Mouse (Mus musculus): ENCODE measurements at regions not wholly inside any gene's neighbourhood (a gene's known extent, or its start where the extent isn't known, plus 50 kb on each side); places are given as distances from the start of the nearest gene placed in this dataset.

- DNase-seq = no peak
Measured at GRCm38 (mm10) chr9:41542511-41542910, 381.0 kb upstream of the Ubash3b start.

DNA sequence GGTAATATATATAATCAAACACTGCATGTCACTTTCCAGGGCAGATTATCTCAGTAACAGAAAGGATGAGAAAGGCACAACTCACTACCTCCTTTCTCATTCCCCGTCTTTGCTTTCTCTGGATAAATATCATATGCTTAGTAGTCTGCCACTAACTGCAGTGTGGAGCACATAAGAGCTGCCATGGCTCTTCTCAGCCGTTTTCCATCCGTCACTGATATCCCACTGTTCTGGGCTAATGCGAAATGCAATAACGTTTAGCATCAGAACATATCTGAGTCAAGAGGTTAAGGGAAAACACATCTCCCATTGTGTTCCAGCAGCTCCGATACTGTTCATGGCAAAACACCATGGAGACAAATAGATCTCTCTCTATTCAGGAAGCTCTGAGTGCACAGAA is 379.8 kb upstream of the Ubash3b start:
- DNase-seq = no peak

- no peak for DNase-seq
Measured at GRCm38 (mm10) chr9:41532786-41533185, 371.3 kb upstream of the Ubash3b start.

GRCm38 (mm10) chr9:41532290-41532689 is 370.8 kb upstream of the Ubash3b start:
- no peak for DNase-seq

DNA sequence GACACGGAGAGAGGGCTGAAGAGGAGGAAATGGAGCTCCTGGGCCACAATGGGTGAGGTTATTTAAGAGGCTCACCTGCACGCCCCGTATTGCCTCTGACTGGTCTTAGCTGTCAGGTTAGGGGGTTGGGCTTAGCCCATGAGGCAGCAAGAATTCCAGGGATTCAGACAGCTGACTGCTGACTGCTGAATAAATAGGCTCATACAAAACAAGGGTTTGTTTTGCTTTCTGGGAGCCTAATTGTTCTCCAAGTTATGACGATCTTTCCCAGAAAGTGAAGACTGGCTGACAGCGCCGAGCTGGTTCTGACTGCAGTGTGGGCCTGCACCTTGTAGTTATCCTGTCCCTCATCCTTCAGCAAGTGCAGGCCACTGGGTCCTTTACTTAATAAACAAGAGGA is 370.1 kb upstream of the Ubash3b start:
- no peak for DNase-seq

DNA sequence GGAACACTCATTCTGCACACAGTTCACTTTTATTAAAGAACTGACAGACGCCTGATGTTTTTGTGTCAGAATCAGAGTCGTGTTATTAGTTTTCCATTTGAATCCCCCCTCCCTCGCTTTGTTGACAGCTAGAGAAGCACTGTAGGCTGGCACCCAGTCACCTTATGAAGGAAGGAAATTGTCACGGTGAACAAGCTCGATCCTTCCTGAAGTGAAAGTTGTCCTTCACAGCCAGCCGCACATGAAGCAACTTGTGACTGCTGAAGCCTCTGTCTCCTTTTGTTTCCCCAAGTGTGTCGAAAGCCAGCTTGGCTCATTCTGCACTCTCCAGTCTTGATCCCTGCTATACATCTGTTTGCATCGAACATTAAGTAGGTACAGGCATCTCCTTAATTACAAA is 364.6 kb upstream of the Ubash3b start:
- DNase-seq = no peak

- no peak for DNase-seq
Measured at GRCm38 (mm10) chr9:41525534-41525933, 364.0 kb upstream of the Ubash3b start.

- no peak for DNase-seq
Measured at GRCm38 (mm10) chr9:41524591-41524990, 363.1 kb upstream of the Ubash3b start.

- DNase-seq = no peak
Measured at GRCm38 (mm10) chr9:41523969-41524368, 362.5 kb upstream of the Ubash3b start.

DNA sequence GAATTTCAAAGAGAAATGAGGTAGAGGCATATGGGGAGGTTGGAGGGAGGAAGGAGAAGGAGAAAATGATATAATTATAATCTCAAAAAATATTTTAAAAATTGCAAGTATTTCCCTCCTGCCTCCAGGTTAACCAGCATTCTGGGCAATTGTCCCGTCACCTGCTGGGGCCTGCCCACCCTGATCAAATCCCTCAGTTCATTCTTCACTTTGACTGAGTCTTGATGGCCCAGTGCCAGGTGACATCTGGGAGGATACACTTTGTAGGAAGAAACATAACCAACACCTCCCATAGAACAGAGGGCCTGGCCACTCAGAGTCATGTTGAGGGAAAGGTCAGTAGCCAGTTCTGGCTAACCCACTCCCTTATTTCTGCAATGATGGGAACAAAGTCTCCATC is 360.8 kb upstream of the Ubash3b start:
- no peak for DNase-seq

- DNase-seq = no peak
Measured at GRCm38 (mm10) chr9:41517787-41518186, 356.3 kb upstream of the Ubash3b start.

- DNase-seq = no peak
Measured at GRCm38 (mm10) chr9:41517053-41517696, 355.7 kb upstream of the Ubash3b start.

GRCm38 (mm10) chr9:41515192-41515591 is 353.7 kb upstream of the Ubash3b start:
- DNase-seq = no peak

DNA sequence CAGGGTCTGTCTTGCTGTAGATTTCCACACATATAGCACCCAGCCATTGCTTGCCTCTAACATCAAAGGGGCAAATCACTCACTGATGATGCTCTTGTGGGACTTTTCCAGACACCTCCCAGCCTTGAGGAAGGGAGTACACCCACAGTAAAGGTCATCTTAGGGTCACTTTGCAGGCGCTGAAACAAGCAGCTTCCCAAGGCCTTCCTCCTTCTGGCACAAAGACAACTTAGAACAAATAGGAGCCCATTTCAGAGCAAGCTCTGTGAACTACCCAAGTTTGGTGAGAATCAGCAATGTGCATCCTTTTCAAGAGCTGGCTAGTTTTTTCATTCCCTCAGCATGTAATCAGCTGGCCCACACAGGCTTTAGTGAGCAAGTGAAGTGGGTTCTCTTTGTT is 352.2 kb upstream of the Ubash3b start:
- DNase-seq = no peak

GRCm38 (mm10) chr9:41509597-41509996 is 348.1 kb upstream of the Ubash3b start:
- DNase-seq = no peak

DNA sequence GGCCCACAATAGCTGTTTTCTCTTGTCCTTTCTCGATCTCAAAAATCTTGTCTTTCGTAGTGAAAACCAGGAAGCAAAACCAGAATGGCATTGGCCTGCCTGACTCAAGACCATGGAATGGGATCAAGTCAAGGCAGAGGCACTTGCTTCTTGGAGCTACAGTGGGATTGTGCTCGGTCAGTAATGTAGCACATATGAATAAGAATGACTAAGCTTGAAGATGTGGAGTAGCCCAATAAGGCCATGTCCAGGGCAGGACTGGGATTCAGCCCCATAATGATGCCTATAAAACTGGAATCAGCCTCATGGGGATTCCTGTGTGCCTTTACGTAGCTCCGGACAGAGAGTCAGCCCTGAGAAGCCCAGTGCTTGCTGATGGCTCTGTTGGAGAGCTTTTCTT is 347.2 kb upstream of the Ubash3b start:
- no peak for DNase-seq

GRCm38 (mm10) chr9:41498326-41498725 is 336.8 kb upstream of the Ubash3b start:
- no peak for DNase-seq

DNA sequence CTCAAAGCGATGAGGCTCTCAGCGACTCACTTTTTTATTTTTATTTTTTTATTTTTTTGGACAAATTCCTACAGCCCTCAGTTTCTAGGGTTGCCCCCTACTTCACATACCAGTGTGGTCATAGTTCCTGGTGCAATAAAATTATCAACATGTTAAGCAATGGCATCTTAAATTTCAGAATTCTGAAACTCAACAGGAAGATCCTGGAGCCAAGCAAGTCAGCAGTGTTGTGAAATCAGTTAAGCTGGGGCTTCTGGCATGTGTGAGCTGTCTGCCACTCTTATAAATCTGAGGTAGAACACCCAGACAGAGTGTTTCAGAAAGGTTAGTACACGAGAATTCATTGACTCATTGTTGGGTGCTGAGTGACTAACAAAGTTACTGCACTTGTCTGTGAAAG is 328.6 kb upstream of the Ubash3b start:
- DNase-seq = no peak

- no peak for DNase-seq
Measured at GRCm38 (mm10) chr9:41488046-41488445, 326.5 kb upstream of the Ubash3b start.

DNA sequence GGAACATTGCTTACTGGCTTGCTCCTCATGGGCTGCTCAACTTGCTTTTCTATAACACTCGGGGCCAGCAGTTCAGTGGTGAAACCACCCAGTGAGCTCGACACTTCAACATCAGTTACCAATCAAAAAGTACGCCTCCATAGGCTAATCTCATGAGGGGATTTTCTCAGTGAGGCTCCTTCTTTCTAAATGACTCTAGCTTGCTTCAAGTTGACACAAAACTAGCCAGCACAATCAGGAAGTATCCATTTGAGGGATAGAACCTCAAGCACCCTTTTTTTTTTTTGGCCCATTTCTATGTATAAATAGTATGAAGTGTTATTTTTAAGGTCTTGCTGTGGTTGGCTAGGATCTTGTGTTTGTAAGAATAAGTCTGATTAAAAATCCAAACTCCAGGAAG is 321.7 kb upstream of the Ubash3b start:
- no peak for DNase-seq

DNA sequence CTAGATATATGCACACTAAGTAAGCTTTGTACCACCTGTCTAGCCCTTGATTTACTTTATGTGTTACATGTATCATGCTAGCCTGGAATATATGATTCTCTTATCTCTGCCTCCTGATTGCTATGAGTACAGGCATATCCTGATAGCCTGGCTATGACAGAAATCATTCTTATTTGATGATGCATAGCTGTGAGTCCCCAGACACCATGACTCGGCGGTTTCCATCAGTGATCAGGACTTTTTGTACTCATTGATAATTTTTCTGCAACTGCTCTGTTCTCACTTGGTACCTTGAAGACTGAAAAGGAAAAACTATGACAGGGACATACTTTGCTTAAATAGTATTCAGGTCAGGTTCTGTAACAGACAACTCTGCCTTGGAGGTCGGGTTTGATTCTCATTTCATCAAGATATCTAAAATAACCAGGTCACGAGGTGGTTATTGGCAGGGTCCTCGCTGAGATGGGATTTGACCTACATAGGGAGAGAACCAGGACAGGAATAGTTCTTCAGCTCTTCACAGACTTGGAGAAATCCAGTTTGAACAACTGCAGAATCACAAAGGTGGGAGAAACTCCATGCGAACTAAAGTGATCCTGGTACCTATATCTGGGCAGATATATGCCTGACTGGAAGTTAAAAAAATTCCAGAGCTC is 320.2 kb upstream of the Ubash3b start:
- DNase-seq = no peak

- no peak for DNase-seq
Measured at GRCm38 (mm10) chr9:41479854-41480749, 318.6 kb upstream of the Ubash3b start.

GRCm38 (mm10) chr9:41479085-41479484 is 317.6 kb upstream of the Ubash3b start:
- DNase-seq = no peak
